Mouse (Mus musculus): Measurements from ENCODE around the gene Oxt. TPM values are rescaled to one million over a fixed set of nuclear protein-coding genes. Genes with fewer than 3 reads are reported as not detected.

Oxt gene
- polyA plus RNA-seq (2011; ENCODE audit: insufficient read length, low read depth, missing spikeins) = not detected in 2 replicates

- Histone ChIP-seq H3K27ac (ENCODE audit: insufficient read depth, low read length) (no peak within 1 kb of the TSS), H3K4me1 (ENCODE audit: control insufficient read depth, insufficient read depth, low read length) (no peaks in the 10 kb centered on the region), H3K4me3 (ENCODE audit: insufficient read depth, low read length) (no peak within 1 kb of the TSS)
- TF ChIP-seq POLR2A (IDR thresholded peaks at IDR 0.05; ENCODE audit: low read depth, low read length) (no peak), CTCF (IDR thresholded peaks at IDR 0.05; ENCODE audit: borderline replicate concordance, insufficient read depth, low read length) (no peak)
Observed at GRCm38 (mm10) chr2:130575873-130576272, at the start of gene Oxt. Gene Oxt (plus strand): TSS chr2:130576173.

GRCm38 (mm10) chr2:130528457-130528856, 47.5 kb upstream of the Oxt start:
- Histone ChIP-seq H3K27ac (ENCODE audit: insufficient read depth, low read length) (no peak overlapping the region), H3K4me3 (ENCODE audit: insufficient read depth, low read length) (no peak overlapping the region), H3K4me1 (ENCODE audit: control insufficient read depth, insufficient read depth, low read length) (no peaks in the 10 kb centered on the region)
- TF ChIP-seq POLR2A (IDR thresholded peaks at IDR 0.05; ENCODE audit: low read depth, low read length) (no peak), CTCF (IDR thresholded peaks at IDR 0.05; ENCODE audit: borderline replicate concordance, insufficient read depth, low read length) (no peak)

- no peak for TF ChIP-seq CTCF (IDR thresholded peaks at IDR 0.05; ENCODE audit: borderline replicate concordance, insufficient read depth, low read length)
- no peak for TF ChIP-seq POLR2A (IDR thresholded peaks at IDR 0.05; ENCODE audit: low read depth, low read length)
- no peak overlapping the region for H3K4me3 ChIP-seq (ENCODE audit: insufficient read depth, low read length)
- H3K4me1 ChIP-seq (ENCODE audit: control insufficient read depth, insufficient read depth, low read length) = no peaks in the 10 kb centered on the region
- H3K27ac ChIP-seq (ENCODE audit: insufficient read depth, low read length) = no peak overlapping the region
Observed at GRCm38 (mm10) chr2:130529290-130529689, 46.7 kb upstream of the Oxt start.

- TF ChIP-seq CTCF (IDR thresholded peaks at IDR 0.05; ENCODE audit: borderline replicate concordance, insufficient read depth, low read length) = no peak
- no peak for TF ChIP-seq POLR2A (IDR thresholded peaks at IDR 0.05; ENCODE audit: low read depth, low read length)
- Histone ChIP-seq H3K4me3 (ENCODE audit: insufficient read depth, low read length) (no peak overlapping the region), H3K4me1 (ENCODE audit: control insufficient read depth, insufficient read depth, low read length) (no peaks in the 10 kb centered on the region), H3K27ac (ENCODE audit: insufficient read depth, low read length) (no peak overlapping the region)
Observed at GRCm38 (mm10) chr2:130529925-130530324, 46.0 kb upstream of the Oxt start.

GRCm38 (mm10) chr2:130532201-130532600, 43.8 kb upstream of the Oxt start:
- no peaks in the 10 kb centered on the region for H3K4me1 ChIP-seq (ENCODE audit: control insufficient read depth, insufficient read depth, low read length)
- no peak for TF ChIP-seq POLR2A (IDR thresholded peaks at IDR 0.05; ENCODE audit: low read depth, low read length)
- no peak for TF ChIP-seq CTCF (IDR thresholded peaks at IDR 0.05; ENCODE audit: borderline replicate concordance, insufficient read depth, low read length)
- H3K27ac ChIP-seq (ENCODE audit: insufficient read depth, low read length) = no peak overlapping the region
- H3K4me3 ChIP-seq (ENCODE audit: insufficient read depth, low read length) = no peak overlapping the region

GRCm38 (mm10) chr2:130535017-130535416, 41.0 kb upstream of the Oxt start:
- H3K27ac ChIP-seq (ENCODE audit: insufficient read depth, low read length) = no peak overlapping the region
- TF ChIP-seq CTCF (IDR thresholded peaks at IDR 0.05; ENCODE audit: borderline replicate concordance, insufficient read depth, low read length) (no peak), POLR2A (IDR thresholded peaks at IDR 0.05; ENCODE audit: low read depth, low read length) (no peak)
- no peaks in the 10 kb centered on the region for H3K4me1 ChIP-seq (ENCODE audit: control insufficient read depth, insufficient read depth, low read length)

GRCm38 (mm10) chr2:130536890-130537289, 39.1 kb upstream of the Oxt start:
- TF ChIP-seq POLR2A (IDR thresholded peaks at IDR 0.05; ENCODE audit: low read depth, low read length) (no peak), CTCF (IDR thresholded peaks at IDR 0.05; ENCODE audit: borderline replicate concordance, insufficient read depth, low read length) (no peak)
- H3K4me1 ChIP-seq (ENCODE audit: control insufficient read depth, insufficient read depth, low read length) = no peaks in the 10 kb centered on the region
- H3K27ac ChIP-seq (ENCODE audit: insufficient read depth, low read length) = no peak overlapping the region
- no peak overlapping the region for H3K4me3 ChIP-seq (ENCODE audit: insufficient read depth, low read length)

More at GRCm38 (mm10) chr2:130535017-130535416, 41.0 kb upstream of the Oxt start:
- no peak overlapping the region for H3K4me3 ChIP-seq (ENCODE audit: insufficient read depth, low read length)

- no peak overlapping the region for H3K27ac ChIP-seq (ENCODE audit: insufficient read depth, low read length)
- H3K4me3 ChIP-seq (ENCODE audit: insufficient read depth, low read length) = no peak overlapping the region
- no peak for TF ChIP-seq POLR2A (IDR thresholded peaks at IDR 0.05; ENCODE audit: low read depth, low read length)
- no peak for TF ChIP-seq CTCF (IDR thresholded peaks at IDR 0.05; ENCODE audit: borderline replicate concordance, insufficient read depth, low read length)
- H3K4me1 ChIP-seq (ENCODE audit: control insufficient read depth, insufficient read depth, low read length) = no peaks in the 10 kb centered on the region
Observed at GRCm38 (mm10) chr2:130538876-130539546, 37.0 kb upstream of the Oxt start.

GRCm38 (mm10) chr2:130540266-130540665, 35.7 kb upstream of the Oxt start:
- Histone ChIP-seq H3K4me1 (ENCODE audit: control insufficient read depth, insufficient read depth, low read length) (no peaks in the 10 kb centered on the region), H3K4me3 (ENCODE audit: insufficient read depth, low read length) (no peak overlapping the region), H3K27ac (ENCODE audit: insufficient read depth, low read length) (no peak overlapping the region)
- no peak for TF ChIP-seq POLR2A (IDR thresholded peaks at IDR 0.05; ENCODE audit: low read depth, low read length)
- TF ChIP-seq CTCF (IDR thresholded peaks at IDR 0.05; ENCODE audit: borderline replicate concordance, insufficient read depth, low read length) = no peak

GRCm38 (mm10) chr2:130546957-130547356, 29.0 kb upstream of the Oxt start:
- TF ChIP-seq CTCF (IDR thresholded peaks at IDR 0.05; ENCODE audit: borderline replicate concordance, insufficient read depth, low read length) (no peak), POLR2A (IDR thresholded peaks at IDR 0.05; ENCODE audit: low read depth, low read length) (no peak)
- no peak overlapping the region for H3K4me3 ChIP-seq (ENCODE audit: insufficient read depth, low read length)
- no peak overlapping the region for H3K27ac ChIP-seq (ENCODE audit: insufficient read depth, low read length)
- H3K4me1 ChIP-seq (ENCODE audit: control insufficient read depth, insufficient read depth, low read length) = no peaks in the 10 kb centered on the region
